Mouse (Mus musculus): Measurements from ENCODE around the gene Jpt1.
A peak's percentile ranks its signal among the peaks of the same experiment; 100 is the strongest.
"Not testable (repeated sequence)": the region's sequence is repeated elsewhere in the genome, so short reads cannot be mapped to it uniquely, and the experiment has no call there.

Gene Jpt1

DNA sequence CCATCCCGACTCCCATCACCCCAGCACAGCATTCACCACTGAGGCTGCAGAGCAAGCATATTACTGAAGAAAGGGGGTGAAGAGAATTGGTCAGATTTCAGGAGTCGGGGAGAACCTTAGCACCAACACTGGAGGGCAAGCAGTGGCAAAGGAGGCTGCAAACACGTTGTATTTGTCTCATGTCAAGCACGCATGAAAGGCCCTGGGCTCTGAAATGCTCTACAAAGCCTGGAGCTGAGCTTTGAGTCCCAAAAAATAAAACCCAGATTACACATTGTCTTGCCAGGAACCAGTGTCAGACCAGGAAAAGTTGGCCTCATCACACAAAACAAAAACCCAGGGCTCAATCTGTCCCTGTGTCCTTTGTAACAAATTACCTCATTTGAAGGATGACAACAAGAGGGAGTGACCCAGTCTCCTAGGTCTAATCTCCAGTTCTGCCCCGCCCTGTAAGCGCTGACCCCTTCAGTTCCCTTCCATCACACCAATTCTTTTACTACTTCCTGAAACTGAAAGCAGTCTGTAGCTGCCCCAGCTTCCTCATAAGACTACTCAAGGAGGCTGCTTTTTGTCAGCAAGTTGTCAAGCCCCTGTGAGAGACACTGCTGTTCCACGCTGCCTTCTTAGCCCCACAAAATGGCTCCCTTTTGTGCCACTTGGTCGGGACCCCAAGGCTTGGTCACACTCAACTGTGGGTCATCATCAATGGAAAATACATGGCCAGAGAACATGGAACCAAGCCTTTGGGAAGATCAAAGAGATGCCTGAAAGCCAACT is 1.6 kb downstream of the Jpt1 start:
- DNase-seq (ENCODE audit: extremely low spot score): no peak

DNA sequence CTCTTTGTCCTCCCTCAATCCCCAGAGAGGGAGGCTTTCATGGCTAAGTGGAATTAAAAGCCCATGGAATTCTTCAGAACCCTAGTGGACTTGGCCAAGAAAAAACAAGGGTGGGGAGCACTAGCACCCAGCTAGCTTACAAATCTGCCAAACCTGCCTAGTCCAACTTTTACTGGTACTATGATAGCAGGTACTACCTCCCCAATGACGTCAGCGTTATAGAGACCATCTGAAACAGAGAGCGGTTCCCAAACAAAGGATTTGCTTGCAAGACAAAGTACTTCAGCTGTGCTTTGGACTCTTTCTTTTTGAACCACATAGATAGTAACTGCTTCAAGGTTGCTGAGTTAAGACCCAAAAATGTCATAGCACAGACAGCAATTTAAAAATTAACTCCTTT is 2.2 kb downstream of the Jpt1 start:
- DNase-seq (ENCODE audit: extremely low spot score): no peak

DNA sequence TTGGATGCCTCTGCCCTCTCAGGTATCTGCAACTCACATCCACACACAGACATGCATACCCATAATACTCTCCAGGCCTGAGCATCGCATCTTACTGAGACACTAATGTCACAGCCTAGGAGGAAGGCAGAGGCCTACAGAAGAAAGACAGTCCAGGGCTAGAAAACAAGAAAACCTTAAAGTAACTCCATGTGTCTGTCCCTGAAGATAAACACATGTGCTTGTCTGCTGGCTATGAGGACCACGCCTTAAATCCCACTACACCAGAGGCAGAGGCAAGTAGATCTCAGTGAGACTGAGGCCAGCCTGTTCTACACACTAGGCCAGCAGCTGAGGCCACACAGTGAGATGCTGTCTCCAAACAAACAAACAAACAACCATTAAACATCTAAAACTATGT is 3.1 kb downstream of the Jpt1 start:
- no peak for DNase-seq (ENCODE audit: extremely low spot score)

DNA sequence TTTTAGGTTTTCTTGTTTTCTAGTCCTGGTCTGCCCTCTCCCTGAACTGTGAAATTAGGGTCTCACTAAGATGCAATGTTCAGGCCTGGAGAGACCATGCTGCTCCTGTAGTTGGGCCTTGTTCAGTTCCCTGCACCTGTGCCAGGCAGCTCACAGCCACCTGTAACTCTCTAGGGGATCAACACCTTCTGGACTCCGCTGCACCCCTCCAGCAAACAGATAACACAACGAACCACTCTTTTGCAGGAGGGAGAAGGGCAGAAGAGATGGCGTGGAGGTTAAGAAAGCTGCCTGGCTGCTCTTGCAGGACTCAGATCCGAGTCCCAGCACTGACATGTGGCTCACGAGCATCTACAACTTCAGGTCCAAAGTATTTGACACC is 3.7 kb downstream of the Jpt1 start:
- no peak for DNase-seq (ENCODE audit: extremely low spot score)

DNA sequence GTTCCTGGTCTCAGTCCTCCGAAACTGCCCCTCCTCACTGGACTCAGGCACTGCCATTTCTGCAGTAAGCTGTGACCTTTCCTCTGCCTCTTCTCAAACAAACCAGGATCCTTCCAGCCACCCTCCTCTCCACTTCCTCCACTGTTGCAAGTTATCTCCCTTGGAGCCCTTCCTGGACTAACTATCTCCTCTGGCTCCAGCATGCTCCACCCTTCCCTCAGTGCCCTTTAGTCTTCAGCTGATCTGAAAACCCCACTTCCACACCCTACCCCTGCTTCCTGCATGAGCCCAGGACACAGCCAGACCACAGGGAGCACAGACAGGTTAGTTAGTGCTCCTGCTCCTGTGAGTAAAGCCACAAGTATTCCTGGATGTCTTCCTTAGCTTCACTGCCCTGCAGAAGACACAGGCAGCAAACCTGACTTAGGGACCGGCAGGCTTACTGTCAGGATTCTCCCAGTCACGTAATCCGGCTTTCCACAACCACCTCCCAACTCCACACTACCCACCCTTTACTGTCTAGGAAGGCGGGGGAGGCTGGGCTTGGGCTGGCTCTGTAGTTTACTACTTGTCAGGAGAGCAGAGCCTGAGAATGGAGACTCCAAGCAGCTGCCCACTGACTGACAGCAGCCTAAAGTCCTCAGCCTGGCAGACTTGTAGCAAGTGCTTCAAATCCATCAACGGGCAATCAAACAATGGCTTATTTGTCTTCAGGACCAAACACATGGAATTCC is 4.2 kb downstream of the Jpt1 start:
- DNase-seq (ENCODE audit: extremely low spot score): peak; percentile 20

DNA sequence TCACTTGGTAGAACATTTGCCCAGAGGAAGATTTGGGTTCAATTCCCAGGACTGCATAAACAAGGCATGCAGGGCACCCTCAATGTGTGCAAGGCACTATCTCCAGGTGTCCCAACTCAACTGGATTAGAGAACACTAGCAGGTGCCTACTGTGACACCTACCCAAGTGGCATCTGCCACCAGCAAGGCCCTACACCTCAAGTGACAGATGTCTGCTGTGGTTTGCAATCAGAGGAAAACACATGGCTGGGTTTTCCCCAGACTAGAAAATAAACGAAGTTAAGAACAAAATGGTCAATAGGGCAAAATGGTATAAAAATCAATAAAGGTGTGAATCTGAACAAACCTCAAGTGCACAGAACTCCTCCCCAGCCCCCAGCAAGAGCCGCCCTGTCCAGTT is 6.1 kb downstream of the Jpt1 start:
- DNase-seq (ENCODE audit: extremely low spot score): no peak

DNA sequence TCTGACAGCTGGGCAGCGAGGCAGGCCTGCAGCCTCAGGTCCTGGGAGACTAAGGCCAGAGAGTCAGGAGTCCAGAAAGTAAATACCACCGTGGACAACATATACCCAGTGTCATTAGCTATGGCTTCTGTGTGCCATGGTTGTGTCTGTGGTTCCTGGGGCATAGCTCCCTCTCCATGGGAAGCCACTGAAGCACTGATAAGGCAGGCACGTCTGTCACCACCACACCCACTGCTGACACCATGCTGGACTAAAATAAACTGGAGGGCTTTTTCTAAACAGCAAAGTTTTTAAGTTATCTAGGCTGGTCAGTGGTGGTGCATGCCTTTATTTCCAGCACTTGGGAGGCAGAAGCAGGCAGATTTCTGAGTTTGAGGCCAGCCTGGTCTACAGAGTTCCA is 7.6 kb downstream of the Jpt1 start:
- no peak for DNase-seq (ENCODE audit: extremely low spot score)

DNA sequence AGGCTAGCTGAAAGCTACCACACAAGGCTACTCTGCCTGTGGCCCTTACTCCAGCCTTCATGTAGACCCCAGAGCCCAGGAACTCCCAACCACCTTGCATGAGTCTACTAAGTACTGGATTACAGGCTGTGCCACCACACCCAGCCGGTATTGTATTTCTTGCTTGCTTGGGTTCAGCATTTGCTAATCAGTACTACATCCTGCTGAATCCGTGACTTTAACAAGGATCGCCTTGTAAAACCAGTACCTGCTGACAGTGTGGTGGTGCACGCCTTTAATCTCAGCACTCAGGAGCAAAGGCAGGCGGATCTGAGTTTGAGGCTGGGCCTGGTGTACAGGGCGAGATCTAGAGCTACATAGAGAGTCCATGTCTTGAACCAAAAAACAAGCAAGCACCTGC is 11.6 kb downstream of the Jpt1 start:
- no peak for DNase-seq (ENCODE audit: extremely low spot score)

DNA sequence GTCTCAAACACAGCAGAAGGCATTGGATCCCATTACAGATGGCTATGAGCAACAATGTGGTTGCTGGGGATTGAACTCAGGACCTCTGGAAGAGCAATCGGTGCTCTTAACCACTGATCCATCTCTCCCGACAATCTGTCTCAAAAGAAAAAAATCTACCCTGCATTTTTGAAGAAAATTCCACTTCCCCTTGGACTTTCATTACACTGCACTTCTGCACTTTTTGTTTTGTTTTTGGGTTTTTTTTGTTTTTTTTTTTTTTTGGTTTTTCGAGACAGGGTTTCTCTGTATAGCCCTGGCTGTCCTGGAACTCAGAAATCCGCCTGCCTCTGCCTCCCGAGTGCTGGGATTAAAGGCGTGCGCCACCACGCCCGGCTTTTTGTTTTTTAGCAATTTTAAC is 17.6 kb downstream of the Jpt1 start:
- DNase-seq (ENCODE audit: extremely low spot score): not testable (repeated sequence)

DNA sequence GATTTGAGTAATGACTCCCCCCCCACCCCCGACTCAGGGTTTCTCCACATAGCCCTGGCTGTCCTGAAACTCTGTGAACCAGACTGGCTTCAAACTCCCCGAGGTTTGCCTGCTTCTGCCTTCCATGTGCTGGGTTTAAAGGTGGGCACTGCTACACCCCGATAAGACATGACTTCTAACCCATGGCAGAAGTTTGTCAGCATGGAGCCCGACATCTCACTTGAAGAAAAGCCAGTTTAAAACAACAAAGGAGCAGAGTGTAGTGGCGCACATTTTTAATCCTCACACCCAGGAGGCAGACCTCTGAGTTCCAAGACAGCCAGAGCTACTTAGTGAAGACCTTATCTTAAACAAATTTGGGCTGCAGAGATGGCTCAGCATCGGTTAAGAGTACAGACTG is 21.8 kb downstream of the Jpt1 start:
- DNase-seq (ENCODE audit: extremely low spot score): no peak

DNA sequence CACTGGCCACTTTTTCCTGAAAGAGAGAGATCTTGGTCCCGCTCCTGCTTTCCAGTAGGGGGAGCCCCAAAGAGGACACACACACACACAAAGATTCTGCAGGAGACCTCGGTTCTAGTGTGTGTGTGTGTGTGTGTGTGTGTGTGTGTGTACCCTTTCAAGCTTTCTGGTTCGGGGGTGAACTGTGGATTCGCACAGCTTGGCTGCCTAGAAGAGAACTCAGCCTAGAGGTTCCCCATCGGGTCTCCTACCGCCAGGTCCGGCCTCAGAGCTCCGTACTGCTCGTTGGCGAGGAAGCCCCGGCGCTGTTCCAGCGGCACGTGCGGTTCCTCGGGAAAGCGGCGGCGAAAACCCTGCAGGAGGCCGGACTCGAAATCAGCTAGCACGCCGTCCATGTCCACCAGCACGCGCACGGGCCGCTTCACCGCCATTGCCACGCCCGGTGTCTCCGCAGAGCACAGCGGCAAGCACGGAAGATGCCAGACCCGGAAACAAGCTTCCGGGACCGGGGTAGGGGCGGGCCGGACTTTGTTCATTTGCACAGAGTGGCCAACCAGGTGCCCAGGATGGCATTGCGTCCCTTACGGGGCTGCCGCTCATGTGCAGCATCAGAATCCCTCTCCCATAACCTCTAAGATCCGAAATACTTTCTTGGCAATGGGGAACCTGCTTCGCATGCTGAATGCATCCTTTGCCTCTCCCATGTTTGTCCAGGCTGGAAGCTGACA is 22.7 kb downstream of the Jpt1 start, which contains the start of gene Nt5c:
Nt5c (minus strand) TSS at position 507 of the 728 bp plus-strand sequence.
- peak; percentile 82 for DNase-seq (ENCODE audit: extremely low spot score)

DNA sequence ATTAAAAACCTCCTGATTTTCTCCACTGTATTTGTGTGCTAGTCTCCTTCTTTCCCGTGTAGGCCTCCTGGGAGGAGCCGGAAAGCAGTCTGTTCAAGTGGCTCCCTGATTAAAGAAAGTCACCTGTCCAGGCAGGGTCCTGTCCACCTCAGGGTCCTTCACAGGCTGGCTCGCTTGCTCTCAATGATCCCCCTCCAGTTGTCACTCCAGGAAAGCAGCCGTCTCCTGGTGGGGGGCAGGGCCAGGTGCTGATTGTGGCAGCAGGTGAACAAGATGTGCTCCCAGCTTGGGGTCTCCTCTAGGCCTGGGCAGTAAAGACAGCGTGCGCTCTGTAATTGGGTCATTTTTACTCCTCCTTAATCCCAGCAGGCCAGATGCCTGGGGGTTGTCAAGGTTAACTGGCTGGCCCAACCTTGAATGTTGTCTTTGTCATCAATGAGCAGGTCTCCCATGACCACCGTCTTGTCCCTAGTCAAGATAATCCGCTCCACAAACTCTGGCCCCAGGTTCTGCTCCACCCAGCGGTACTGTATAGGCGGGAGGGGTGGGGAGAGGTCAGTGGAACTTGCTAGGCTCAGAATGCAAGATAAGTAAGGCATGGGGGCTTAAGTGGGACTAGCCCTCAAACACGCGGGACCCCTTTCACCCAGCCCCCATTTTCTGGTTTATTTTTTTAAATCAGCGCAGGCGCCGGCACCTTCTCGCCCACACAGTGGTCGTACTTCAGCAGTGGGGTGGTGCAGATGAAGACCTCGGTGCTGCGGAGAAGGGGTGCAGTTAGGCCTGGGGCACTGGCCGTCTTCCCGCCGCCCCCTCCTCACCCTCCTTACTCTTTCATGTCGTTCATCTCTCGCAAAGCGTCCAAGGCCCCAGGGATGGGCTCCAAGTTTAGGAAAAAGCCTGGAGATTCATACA is 23.5 kb downstream of the Jpt1 start:
- DNase-seq (ENCODE audit: extremely low spot score): no peak

DNA sequence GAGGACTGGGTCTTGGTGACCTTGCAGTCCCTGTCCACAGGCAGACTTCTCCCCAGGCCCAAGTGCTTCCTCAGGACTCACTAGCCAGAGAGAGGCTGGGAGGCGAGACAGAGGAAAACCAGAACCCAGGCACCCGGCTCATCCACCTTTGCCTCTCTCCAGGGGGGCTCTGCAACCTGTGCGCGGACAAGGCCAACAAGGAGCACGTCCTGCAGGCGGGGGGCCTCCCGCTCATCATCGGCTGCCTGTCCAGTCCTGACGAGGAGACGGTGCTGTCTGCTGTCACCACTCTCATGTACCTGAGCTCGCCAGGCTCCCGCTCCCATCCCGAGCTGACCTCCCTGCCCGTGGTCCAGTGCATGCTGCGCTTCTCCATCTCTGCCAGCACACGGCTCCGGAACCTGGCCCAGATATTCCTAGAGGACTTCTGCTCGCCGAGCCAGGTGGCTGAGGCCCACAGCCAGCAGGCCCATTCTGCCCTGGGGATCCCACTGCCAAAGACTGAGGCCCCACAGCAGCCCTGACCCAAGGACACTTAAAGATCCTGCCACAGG is 25.6 kb downstream of the Jpt1 start:
- no peak for DNase-seq (ENCODE audit: extremely low spot score)

DNA sequence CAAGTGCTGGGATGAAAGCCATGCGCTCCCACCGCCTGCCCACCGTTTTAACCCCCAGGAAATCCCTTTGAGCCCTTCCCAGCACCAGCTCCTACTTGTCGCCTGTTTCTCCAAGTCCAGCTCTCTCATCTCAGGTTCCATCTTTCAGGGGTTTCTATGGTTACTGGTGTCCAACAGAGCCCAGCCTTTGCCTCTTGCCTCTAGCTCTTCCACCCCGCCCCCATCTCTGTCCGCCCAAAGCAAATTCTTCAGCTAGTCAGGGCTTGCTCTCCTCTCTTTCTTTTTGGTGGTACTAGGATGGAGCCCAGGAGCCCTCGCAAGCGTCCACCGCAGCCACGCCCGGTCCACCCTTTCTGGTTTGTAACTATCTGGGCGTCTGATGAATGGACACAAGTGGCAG is 29.0 kb downstream of the Jpt1 start:
- peak; percentile 67 for DNase-seq (ENCODE audit: extremely low spot score)

DNA sequence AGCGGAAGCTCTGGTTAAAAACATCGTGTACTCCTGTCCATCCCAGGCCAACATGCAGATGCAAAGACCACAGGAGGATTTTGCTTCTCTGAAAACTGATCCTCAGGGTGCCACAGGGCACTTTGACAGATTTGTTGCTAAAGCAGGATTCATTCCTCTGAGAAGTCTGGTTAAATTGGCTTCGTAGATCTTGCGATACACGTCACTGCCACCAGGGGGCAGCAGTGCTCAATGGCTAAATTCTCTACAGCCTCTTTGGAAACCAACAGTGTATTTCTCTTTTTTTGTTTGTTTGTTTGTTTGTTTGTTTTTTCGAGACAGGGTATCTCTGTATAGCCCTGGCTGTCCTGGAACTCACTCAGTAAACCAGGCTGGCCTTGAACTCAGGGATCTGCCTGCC is 30.5 kb downstream of the Jpt1 start:
- DNase-seq (ENCODE audit: extremely low spot score): peak; percentile 74

DNA sequence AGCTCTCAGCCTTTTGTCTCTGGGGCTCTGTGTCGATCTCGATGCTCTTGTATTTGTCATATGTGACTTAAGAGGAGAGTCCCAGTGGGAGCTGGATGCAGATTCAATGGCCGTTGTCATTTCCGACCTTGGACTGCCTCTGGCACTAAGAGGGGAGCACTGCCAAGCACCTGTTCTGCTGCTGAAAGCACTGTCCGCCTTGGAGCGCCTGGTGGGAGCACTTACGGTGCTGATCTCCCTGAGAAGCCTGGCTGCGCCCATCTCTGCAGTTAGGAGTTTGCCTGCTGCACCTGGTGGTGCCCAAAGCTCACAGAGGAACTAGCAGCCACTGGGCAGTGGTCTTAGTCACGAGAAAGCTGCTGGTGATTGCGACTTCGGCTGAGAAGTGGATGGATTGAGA is 30.9 kb downstream of the Jpt1 start:
- no peak for DNase-seq (ENCODE audit: extremely low spot score)

DNA sequence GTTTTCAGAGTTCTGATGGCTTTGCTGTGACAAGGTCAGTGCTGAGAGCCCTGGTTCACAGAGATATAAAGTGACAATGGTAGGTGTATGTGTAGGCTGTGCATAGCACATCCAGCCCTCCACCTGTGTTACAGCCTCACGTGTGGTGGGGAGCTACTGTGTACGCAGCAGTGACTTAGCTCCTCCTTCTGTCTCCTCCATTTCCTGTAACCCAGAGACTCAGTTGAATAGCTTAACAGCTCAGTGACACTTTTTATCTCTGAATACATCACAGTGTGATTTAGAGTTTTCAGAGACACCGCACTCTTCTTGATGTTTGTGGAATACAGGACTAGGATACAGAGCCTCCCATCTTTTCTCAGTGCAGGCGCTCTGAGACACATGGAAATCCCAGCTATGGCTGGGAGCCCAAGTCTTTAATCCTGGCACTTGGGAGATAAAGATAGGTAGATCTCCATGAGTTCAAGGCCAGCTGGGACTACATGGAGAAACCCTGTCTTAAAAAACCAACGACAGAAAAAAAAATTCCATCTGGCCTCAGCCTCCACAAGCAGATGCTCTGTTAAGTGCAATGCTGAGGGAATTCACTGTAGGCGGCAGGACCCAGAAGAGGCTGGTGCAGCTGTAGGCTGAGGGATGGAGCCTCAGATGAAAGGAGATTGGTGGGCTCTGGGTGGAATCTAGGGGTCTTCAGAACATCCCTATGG is 32.5 kb downstream of the Jpt1 start:
- DNase-seq (ENCODE audit: extremely low spot score): no peak

DNA sequence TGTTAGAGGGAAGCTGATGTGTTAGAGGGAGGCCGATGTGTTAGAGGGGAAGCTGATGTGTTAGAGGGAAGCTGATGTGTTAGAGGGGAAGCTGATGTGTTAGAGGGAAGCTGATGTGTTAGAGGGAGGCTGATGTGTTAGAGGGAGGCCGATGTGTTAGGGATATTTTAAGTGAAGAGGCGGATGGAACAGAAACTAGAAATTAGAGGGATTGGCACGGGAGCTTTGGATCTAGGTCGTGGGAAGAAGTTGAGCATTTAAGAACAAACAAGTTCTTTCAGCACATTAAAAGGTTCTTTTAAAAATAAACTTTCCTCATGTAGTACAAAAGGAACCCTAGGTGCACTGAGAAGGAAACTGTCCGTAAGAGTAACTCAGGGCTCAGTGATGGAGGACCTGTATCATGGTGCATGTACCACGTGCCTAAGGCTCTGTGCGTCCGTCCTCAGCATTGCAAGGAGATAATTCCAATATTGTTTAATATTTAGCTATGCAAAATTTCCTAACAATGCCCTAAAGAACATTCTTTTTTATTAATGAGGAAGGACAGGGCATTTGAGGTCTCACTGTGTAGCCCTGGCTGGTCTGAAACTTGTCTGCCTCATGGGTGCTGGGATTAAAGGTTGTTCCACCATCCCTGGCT is 35.8 kb downstream of the Jpt1 start:
- DNase-seq (ENCODE audit: extremely low spot score): no peak

DNA sequence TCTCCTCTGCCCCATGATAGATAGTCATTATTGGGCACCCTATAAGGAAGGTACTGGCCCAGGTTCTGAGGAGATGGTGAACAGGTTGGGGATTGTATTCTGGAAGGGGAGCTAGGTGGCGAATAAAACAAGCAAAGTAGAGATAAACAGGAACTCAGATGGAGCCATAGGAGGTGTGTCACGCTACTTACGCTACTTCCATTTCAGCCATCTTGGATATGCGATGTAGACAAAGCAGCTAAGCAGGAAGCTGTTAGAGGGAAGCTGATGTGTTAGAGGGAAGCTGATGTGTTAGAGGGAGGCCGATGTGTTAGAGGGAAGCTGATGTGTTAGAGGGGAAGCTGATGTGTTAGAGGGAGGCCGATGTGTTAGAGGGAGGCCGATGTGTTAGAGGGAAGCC is 36.8 kb downstream of the Jpt1 start:
- not testable (repeated sequence) for DNase-seq (ENCODE audit: extremely low spot score)

DNA sequence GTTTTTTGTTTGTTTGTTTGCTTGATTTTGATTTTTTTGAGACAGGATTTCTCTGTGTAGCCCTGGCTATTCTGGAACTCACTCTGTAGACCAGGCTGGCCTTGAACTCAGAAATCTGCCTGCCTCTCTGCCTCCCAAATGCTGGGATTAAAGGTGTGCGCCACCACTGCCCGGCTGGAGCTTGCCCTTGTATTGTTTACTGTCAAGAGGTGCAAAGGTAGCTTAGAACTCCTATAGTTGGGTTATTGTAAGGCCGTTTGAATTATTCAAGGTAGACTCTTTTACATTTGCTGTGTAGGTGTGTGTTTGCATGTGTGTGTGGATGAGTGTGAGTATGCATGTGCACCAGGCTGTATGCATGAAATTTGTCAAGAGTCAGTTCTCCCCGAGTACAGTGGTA is 37.6 kb downstream of the Jpt1 start:
- not testable (repeated sequence) for DNase-seq (ENCODE audit: extremely low spot score)

Data from embryo, embryonic 9.5 days (tissue).